Mouse (Mus musculus) liver, adult 2 months (tissue): ENCODE measurements at regions not wholly inside any gene's neighbourhood (a gene's known extent, or its start where the extent isn't known, plus 50 kb on each side); places are given as distances from the start of the nearest gene placed in this dataset.

Experiments
- DNase-seq: peaks from one replicate; pipeline ENCODE4 v3.0.0-alpha.2; 2011; ENCODE audit warnings: low read depth, low spot score; ENCODE audit errors: extremely low read depth
- H3K27ac ChIP-seq: fragments of 200-500 bp; replicated peaks from 2 replicates; pipeline ENCODE4 v1.5.1; 2012; ENCODE audit warnings: low read depth, mild to moderate bottlenecking, control low read depth, inconsistent platforms, low read length; ENCODE audit not compliant: insufficient read depth
- H3K27me3 ChIP-seq: fragments of 200-500 bp; 2 replicates; pipeline ENCODE4 v1.6.1; 2012; ENCODE audit warnings: mild to moderate bottlenecking, moderate library complexity, low read length, inconsistent platforms; ENCODE audit not compliant: control insufficient read depth, insufficient read depth
- H3K36me3 ChIP-seq: fragments of 200-500 bp; 2 replicates; pipeline ENCODE4 v1.6.1; 2012; ENCODE audit warnings: low read length, inconsistent platforms; ENCODE audit not compliant: control insufficient read depth, insufficient read depth
- H3K4me1 ChIP-seq: fragments of 200-500 bp; 2 replicates; pipeline ENCODE4 v1.6.1; 2011; ENCODE audit warnings: low read length; ENCODE audit not compliant: control insufficient read depth, insufficient read depth
- H3K4me3 ChIP-seq: fragments of 200-500 bp; 2 replicates; pipeline ENCODE4 v1.5.1; 2011; ENCODE audit warnings: low read depth, mild to moderate bottlenecking, control low read depth, low read length, moderate library complexity; ENCODE audit not compliant: insufficient read depth
- H3K79me2 ChIP-seq: fragments of 200-500 bp; 2 replicates; pipeline ENCODE4 v1.6.1; 2012; ENCODE audit warnings: inconsistent platforms, mild to moderate bottlenecking, low read length, moderate library complexity; ENCODE audit not compliant: control insufficient read depth, insufficient read depth
- H3K9ac ChIP-seq: fragments of 200-500 bp; 2 replicates; pipeline ENCODE4 v1.6.1; 2012; ENCODE audit warnings: low read depth, mild to moderate bottlenecking, control low read depth, inconsistent platforms, low read length
- CTCF ChIP-seq: fragments of 200-500 bp; IDR thresholded peaks from 2 replicates; pipeline ENCODE4 v1.5.1; 2011; ENCODE audit warnings: low read depth, low read length, control low read depth
- POLR2A ChIP-seq: fragments of 200-500 bp; IDR thresholded peaks from 2 replicates; pipeline ENCODE4 v1.6.1; 2011; ENCODE audit warnings: low read length, control low read depth; ENCODE audit not compliant: insufficient read depth; ENCODE audit errors: extremely low read depth
- WGBS: fragments of 180-500 bp; shearing (Covaris S2); methylation state at CpG from one replicate; pipeline ENCODE4 v1.1.7; 2018; 5-methylcytosine and 5-hydroxymethylcytosine counted together

- no peaks in the 10 kb centered on the region for H3K27me3 ChIP-seq
- TF ChIP-seq POLR2A (no peak), CTCF (no peak)
- no peaks in the 10 kb centered on the region for H3K4me1 ChIP-seq
- no peak for DNase-seq
- H3K79me2 ChIP-seq = no peaks in the 10 kb centered on the region
- H3K9ac ChIP-seq = no peak overlapping the region
- H3K4me3 ChIP-seq = no peak overlapping the region
- 87% methylated on average over 5 of the region's 5 CpGs for WGBS
- H3K36me3 ChIP-seq = no peaks in the 10 kb centered on the region
- H3K27ac ChIP-seq = no peak overlapping the region
These were observed 129.9 kb downstream of the Dusp6 start for GRCm38 (mm10) chr10:99392979-99393378.

GRCm38 (mm10) chr10:99393523-99393922, 130.5 kb downstream of the Dusp6 start:
- Histone ChIP-seq H3K9ac (no peak overlapping the region), H3K4me3 (no peak overlapping the region), H3K36me3 (no peaks in the 10 kb centered on the region), H3K27ac (no peak overlapping the region), H3K4me1 (no peaks in the 10 kb centered on the region), H3K27me3 (no peaks in the 10 kb centered on the region), H3K79me2 (no peaks in the 10 kb centered on the region)
- TF ChIP-seq POLR2A = no peak
- TF ChIP-seq CTCF = no peak
- DNase-seq = no peak
- WGBS = 70% methylated on average over 8 of the region's 8 CpGs

GRCm38 (mm10) chr10:99395411-99395810, 132.4 kb downstream of the Dusp6 start:
- Histone ChIP-seq H3K4me1 (no peaks in the 10 kb centered on the region), H3K9ac (no peak overlapping the region)
- 93% methylated on average over 1 of the region's 1 CpGs for WGBS

GRCm38 (mm10) chr10:99396630-99397029, 133.6 kb downstream of the Dusp6 start:
- 89% methylated on average over 3 of the region's 3 CpGs for WGBS

More at GRCm38 (mm10) chr10:99395411-99395810, 132.4 kb downstream of the Dusp6 start:
- Histone ChIP-seq H3K4me3 (no peak overlapping the region), H3K36me3 (no peaks in the 10 kb centered on the region), H3K27me3 (no peaks in the 10 kb centered on the region), H3K27ac (no peak overlapping the region), H3K79me2 (no peaks in the 10 kb centered on the region)
- no peak for DNase-seq
- TF ChIP-seq POLR2A (no peak), CTCF (no peak)

GRCm38 (mm10) chr10:99400076-99400475, 137.0 kb downstream of the Dusp6 start:
- TF ChIP-seq POLR2A = no peak
- no peak for TF ChIP-seq CTCF
- WGBS = 93% methylated on average over 6 of the region's 6 CpGs
- no peak for DNase-seq

More at GRCm38 (mm10) chr10:99396630-99397029, 133.6 kb downstream of the Dusp6 start:
- Histone ChIP-seq H3K9ac (no peak overlapping the region), H3K4me3 (no peak overlapping the region), H3K36me3 (no peaks in the 10 kb centered on the region), H3K27me3 (no peaks in the 10 kb centered on the region), H3K79me2 (no peaks in the 10 kb centered on the region), H3K27ac (no peak overlapping the region), H3K4me1 (no peaks in the 10 kb centered on the region)
- TF ChIP-seq CTCF (no peak), POLR2A (no peak)
- DNase-seq = no peak

GRCm38 (mm10) chr10:99406764-99407163, 143.7 kb downstream of the Dusp6 start:
- TF ChIP-seq POLR2A (no peak), CTCF (no peak)
- no peaks in the 10 kb centered on the region for H3K27me3 ChIP-seq
- no peak overlapping the region for H3K4me3 ChIP-seq
- no peak overlapping the region for H3K9ac ChIP-seq
- no peaks in the 10 kb centered on the region for H3K36me3 ChIP-seq
- no peaks in the 10 kb centered on the region; the same call in 1 of the 2 replicates for H3K4me1 ChIP-seq
- H3K79me2 ChIP-seq = no peaks in the 10 kb centered on the region
- WGBS = 96% methylated on average over 2 of the region's 2 CpGs
- DNase-seq = no peak
- no peak overlapping the region for H3K27ac ChIP-seq

More at GRCm38 (mm10) chr10:99400076-99400475, 137.0 kb downstream of the Dusp6 start:
- H3K36me3 ChIP-seq = no peaks in the 10 kb centered on the region
- no peaks in the 10 kb centered on the region for H3K27me3 ChIP-seq
- no peaks in the 10 kb centered on the region for H3K4me1 ChIP-seq
- H3K79me2 ChIP-seq = no peaks in the 10 kb centered on the region
- no peak overlapping the region for H3K9ac ChIP-seq
- no peak overlapping the region for H3K27ac ChIP-seq
- H3K4me3 ChIP-seq = no peak overlapping the region
